Mouse (Mus musculus): ENCODE measurements around the gene Mark4. TPM values are rescaled to one million over a fixed set of nuclear protein-coding genes. Genes with fewer than 3 reads are reported as not detected.

The Mark4 gene
- polyA plus RNA-seq, 1 experiment from 2014 or later = 7.6 TPM

DNA sequence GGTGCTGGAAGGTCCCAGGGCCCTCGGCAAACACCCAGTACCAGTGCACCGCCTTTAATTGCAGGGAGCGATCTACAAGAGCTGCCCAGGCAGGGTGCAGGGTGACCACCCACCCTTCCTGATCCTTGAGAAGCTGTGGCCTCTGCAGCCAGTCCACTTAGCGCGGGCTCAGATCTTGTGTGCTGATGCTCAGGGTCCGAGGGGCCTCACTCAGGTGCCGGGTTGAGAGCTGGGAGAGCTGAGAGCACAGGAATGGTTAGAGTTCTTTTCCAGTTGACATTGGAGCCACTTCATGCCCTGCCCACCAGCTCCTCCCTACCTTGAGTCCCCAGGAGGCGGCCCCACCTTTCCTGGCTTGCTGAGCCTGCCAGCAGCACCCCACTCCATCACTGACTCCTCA lies 64.1 kb downstream of the Mark4 start:
- Histone ChIP-seq H3K9me3 (replicated peaks) (no peaks in the 10 kb centered on the region), H3K27ac (no peak overlapping the region), H3K4me2 (no peak overlapping the region), H3K9ac (no peak overlapping the region), H3K27me3 (peaks cover 4% of the 10 kb centered on the region; the same call in 1 of the 2 replicates), H3K4me3 (no peak overlapping the region), H3K4me1 (replicated peaks) (peaks cover 4% of the 10 kb centered on the region), H3K36me3 (peaks cover 56% of the 10 kb centered on the region)
- WGBS = 86% methylated on average over 8 of the region's 8 CpGs
- no peak for ATAC-seq (replicated peaks; ENCODE audit: insufficient number of reproducible peaks, insufficient read depth, low FRiP score, low read depth)

DNA sequence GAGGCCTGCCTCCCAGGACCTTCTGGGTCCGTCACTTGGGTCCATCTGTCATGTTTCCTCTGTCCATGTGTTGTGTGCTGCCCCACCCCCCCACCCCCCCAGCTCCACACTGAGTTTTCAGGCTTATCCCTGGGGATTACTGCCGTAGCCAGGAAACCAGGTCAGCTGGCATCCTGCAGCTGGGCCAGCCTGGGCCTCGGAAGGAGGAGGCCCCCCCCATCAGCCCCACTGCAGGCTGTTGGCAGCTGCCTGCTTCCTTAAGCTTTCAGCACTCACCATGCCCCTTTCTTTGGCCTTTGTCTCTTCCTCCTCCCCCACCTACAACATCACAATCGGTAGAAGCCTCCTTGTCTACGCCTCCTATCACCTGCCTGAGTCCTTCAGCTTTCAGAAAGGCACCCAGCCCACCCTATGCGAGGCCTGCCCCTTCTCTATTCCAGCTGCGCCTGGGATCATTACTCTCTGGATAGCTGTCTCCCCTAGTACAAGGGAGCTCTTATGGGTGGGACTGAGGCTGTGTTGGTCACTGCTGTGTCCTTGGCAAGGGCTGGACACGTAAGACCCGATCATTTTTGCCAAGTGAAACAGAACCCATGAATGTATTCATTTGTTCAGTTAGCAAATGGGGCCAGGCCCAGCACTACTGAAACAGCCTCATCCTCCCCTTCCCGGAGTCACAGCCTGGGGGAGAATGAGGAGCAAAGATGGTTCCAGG lies 69.8 kb downstream of the Mark4 start:
- no peak overlapping the region for H3K4me3 ChIP-seq
- H3K27me3 ChIP-seq = no peaks in the 10 kb centered on the region
- H3K27ac ChIP-seq = no peak overlapping the region
- H3K4me1 ChIP-seq (replicated peaks) = no peaks in the 10 kb centered on the region
- H3K9ac ChIP-seq = no peak overlapping the region
- no peak for ATAC-seq (replicated peaks; ENCODE audit: insufficient number of reproducible peaks, insufficient read depth, low FRiP score, low read depth)
- WGBS = 70% methylated on average over 10 of the region's 10 CpGs
- peaks cover 86% of the 10 kb centered on the region for H3K36me3 ChIP-seq
- no peaks in the 10 kb centered on the region for H3K9me3 ChIP-seq (replicated peaks)
- H3K4me2 ChIP-seq = no peak overlapping the region

GRCm38 (mm10) chr7:19383708-19384107 lies 74.9 kb downstream of the Mark4 start:
- Histone ChIP-seq H3K36me3 (peaks cover 43% of the 10 kb centered on the region; the same call in 1 of the 2 replicates), H3K4me2 (no peak overlapping the region)
- 86% methylated on average over 9 of the region's 9 CpGs for WGBS

GRCm38 (mm10) chr7:19382166-19382541 lies 76.5 kb downstream of the Mark4 start:
- peak overlapping the region; percentile 84 for H3K4me3 ChIP-seq
- H3K9me3 ChIP-seq (replicated peaks) = no peaks in the 10 kb centered on the region
- ATAC-seq (replicated peaks; ENCODE audit: insufficient number of reproducible peaks, insufficient read depth, low FRiP score, low read depth) = peak; percentile 47
- H3K4me1 ChIP-seq (replicated peaks) = peaks cover 24% of the 10 kb centered on the region
- peak overlapping the region; percentile 80 for H3K4me2 ChIP-seq
- under 1% methylated on average over 37 of the region's 37 CpGs for WGBS
- H3K36me3 ChIP-seq = peaks cover 42% of the 10 kb centered on the region; the same call in 1 of the 2 replicates
- peak overlapping the region; percentile 54 for H3K27ac ChIP-seq
- H3K9ac ChIP-seq = peak overlapping the region; percentile 85
- H3K27me3 ChIP-seq = no peaks in the 10 kb centered on the region

More at GRCm38 (mm10) chr7:19383708-19384107, 74.9 kb downstream of the Mark4 start:
- Histone ChIP-seq H3K9ac (no peak overlapping the region), H3K27me3 (no peaks in the 10 kb centered on the region), H3K27ac (no peak overlapping the region), H3K9me3 (replicated peaks) (no peaks in the 10 kb centered on the region), H3K4me3 (no peak overlapping the region), H3K4me1 (replicated peaks) (peaks cover 15% of the 10 kb centered on the region)
- ATAC-seq (replicated peaks; ENCODE audit: insufficient number of reproducible peaks, insufficient read depth, low FRiP score, low read depth) = no peak

DNA sequence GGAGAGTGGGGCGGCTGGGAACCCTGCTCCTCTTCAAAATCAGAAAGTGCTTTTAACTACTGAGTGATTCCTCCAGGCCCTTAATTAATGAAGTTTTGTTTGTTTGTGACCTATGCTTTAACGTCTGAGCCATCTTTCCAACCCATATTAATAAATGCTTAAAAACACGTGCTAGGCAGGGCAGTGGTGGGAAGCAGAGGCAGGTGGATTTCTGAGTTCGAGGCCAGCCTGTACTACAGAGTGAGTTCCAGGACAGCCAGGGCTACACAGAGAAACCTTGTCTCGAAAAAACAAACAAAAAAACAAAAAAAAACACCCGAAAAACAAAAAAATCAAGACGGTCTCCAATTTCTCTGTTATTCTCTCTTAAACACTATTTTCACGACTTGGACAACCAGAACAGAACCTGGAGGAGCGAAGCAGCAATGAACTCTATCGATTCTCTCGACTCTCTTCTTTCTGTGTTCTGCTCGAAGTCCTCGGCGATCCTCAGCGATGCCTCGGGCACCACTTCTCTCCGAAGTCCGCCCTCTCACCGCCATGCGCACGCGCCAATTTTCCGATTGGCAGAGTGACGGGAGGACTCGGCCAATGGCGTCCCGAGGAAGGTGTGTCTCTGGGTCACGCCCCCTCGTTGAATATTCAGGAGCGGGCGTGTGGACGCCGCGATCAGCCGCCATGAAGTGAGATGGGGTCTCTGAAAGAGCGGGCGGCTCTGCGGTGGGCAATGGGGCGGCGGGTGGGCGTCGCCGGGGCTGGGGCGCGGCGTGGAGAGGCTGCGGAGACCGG lies 77.0 kb downstream of the Mark4 start, which contains the start of gene Ercc2:
Ercc2 (plus strand) TSS at position 634 of the 789 bp plus-strand sequence.
- Histone ChIP-seq H3K4me3 (peak within 1 kb of the TSS; percentile 84), H3K4me1 (replicated peaks) (peaks cover 24% of the 10 kb centered on the region), H3K9ac (peak within 1 kb of the TSS; percentile 85), H3K27me3 (no peaks in the 10 kb centered on the region), H3K4me2 (peak within 1 kb of the TSS; percentile 80), H3K9me3 (replicated peaks) (no peaks in the 10 kb centered on the region), H3K36me3 (peaks cover 42% of the 10 kb centered on the region; the same call in 1 of the 2 replicates), H3K27ac (peak within 1 kb of the TSS; percentile 54)
- ATAC-seq (replicated peaks; ENCODE audit: insufficient number of reproducible peaks, insufficient read depth, low FRiP score, low read depth) = peak; percentile 96
- 5% methylated on average over 48 of the region's 48 CpGs for WGBS

GRCm38 (mm10) chr7:19378049-19378448 lies 80.6 kb downstream of the Mark4 start:
- H3K27me3 ChIP-seq = no peaks in the 10 kb centered on the region
- 46% methylated on average over 8 of the region's 8 CpGs for WGBS
- H3K27ac ChIP-seq = 0 out of 2 replicates have a peak overlapping the region, but pooled peaks have one; percentile 22
- 0 out of 2 replicates have a peak overlapping the region, but pooled peaks have one; percentile 15 for H3K9ac ChIP-seq
- peaks cover 16% of the 10 kb centered on the region for H3K4me1 ChIP-seq (replicated peaks)
- no peak overlapping the region for H3K4me3 ChIP-seq
- ATAC-seq (replicated peaks; ENCODE audit: insufficient number of reproducible peaks, insufficient read depth, low FRiP score, low read depth) = no peak
- no peak overlapping the region for H3K4me2 ChIP-seq
- H3K9me3 ChIP-seq (replicated peaks) = no peaks in the 10 kb centered on the region
- H3K36me3 ChIP-seq = peaks cover 39% of the 10 kb centered on the region; the same call in 1 of the 2 replicates

DNA sequence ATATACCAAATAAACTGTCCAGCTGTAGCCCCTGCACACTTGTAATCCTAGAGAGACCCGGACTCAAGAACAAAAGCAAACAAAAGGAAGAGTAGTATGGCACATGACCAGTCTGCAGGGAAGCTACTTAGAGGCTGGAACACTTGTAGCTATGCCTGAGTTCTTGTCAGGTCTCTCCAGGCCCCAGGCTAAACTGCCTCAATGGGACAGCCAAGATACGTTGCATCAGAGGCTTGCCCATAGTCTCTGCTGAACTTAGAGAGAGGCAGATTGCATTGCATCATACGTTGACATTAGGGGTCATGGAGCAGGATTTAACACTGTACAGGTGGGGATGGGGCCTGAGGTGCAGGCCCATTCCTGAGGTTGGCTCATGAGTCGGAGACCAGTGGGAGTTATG lies 82.6 kb downstream of the Mark4 start:
- no peak overlapping the region for H3K4me2 ChIP-seq
- H3K9me3 ChIP-seq (replicated peaks) = no peaks in the 10 kb centered on the region
- peaks cover 8% of the 10 kb centered on the region for H3K4me1 ChIP-seq (replicated peaks)
- WGBS = 90% methylated on average over 4 of the region's 4 CpGs
- H3K4me3 ChIP-seq = no peak overlapping the region
- no peak overlapping the region for H3K27ac ChIP-seq
- H3K36me3 ChIP-seq = peaks cover 40% of the 10 kb centered on the region; the same call in 1 of the 2 replicates
- H3K27me3 ChIP-seq = no peaks in the 10 kb centered on the region
- H3K9ac ChIP-seq = no peak overlapping the region
- ATAC-seq (replicated peaks; ENCODE audit: insufficient number of reproducible peaks, insufficient read depth, low FRiP score, low read depth) = no peak

GRCm38 (mm10) chr7:19375368-19375767 lies 83.3 kb downstream of the Mark4 start:
- H3K9ac ChIP-seq = no peak overlapping the region
- H3K27ac ChIP-seq = no peak overlapping the region
- H3K4me1 ChIP-seq (replicated peaks) = peaks cover 8% of the 10 kb centered on the region
- ATAC-seq (replicated peaks; ENCODE audit: insufficient number of reproducible peaks, insufficient read depth, low FRiP score, low read depth) = no peak
- no peaks in the 10 kb centered on the region for H3K9me3 ChIP-seq (replicated peaks)
- WGBS = 70% methylated on average over 18 of the region's 18 CpGs
- H3K27me3 ChIP-seq = no peaks in the 10 kb centered on the region
- no peak overlapping the region for H3K4me3 ChIP-seq
- peaks cover 46% of the 10 kb centered on the region for H3K36me3 ChIP-seq
- H3K4me2 ChIP-seq = no peak overlapping the region

MicroRNAs encoded within 50 kb of the gene (microRNA counts, 519-probe panel; counts per million panel counts)
- not detected for microRNA mmu-miR-343

Small RNAs within 50 kb of the gene (microRNA-seq; reads per million reads assigned to microRNA genes)
- gene Mir343 = not detected

Other genes with a start within 250 kb of the Mark4 start
- 2.1 and 2.2 TPM in 2 replicates for gene Gpr4, start 246.3 kb downstream of the Mark4 start, polyA plus RNA-seq (2015; fragmentation: Nextera tagmentation; extraction: Ambion mirVana)
- 33.8 and 37.9 TPM in 2 replicates for gene Opa3, start 230.5 kb downstream of the Mark4 start, polyA plus RNA-seq (2015; fragmentation: Nextera tagmentation; extraction: Ambion mirVana)
- gene Vasp, start 187.0 kb downstream of the Mark4 start, polyA plus RNA-seq (2015; fragmentation: Nextera tagmentation; extraction: Ambion mirVana) = 81.2 and 81.6 TPM in 2 replicates
- gene Ppm1n, start 178.8 kb downstream of the Mark4 start, polyA plus RNA-seq (2015; fragmentation: Nextera tagmentation; extraction: Ambion mirVana) = 0.11 and 0.16 TPM in 2 replicates
- 27.2 TPM in 2 replicates for gene Rtn2, start 176.2 kb downstream of the Mark4 start, polyA plus RNA-seq (2015; fragmentation: Nextera tagmentation; extraction: Ambion mirVana)
- gene Fosb, start 148.8 kb downstream of the Mark4 start, polyA plus RNA-seq (2015; fragmentation: Nextera tagmentation; extraction: Ambion mirVana) = 0.20 and 0.47 TPM in 2 replicates
- gene Ercc1, start 114.0 kb downstream of the Mark4 start, polyA plus RNA-seq (2015; fragmentation: Nextera tagmentation; extraction: Ambion mirVana) = 59.8 and 60.3 TPM in 2 replicates
- gene Cd3eap, start 99.3 kb downstream of the Mark4 start, polyA plus RNA-seq (2015; fragmentation: Nextera tagmentation; extraction: Ambion mirVana) = 13.6 and 15.5 TPM in 2 replicates
- gene Ppp1r13l, start 99.1 kb downstream of the Mark4 start, polyA plus RNA-seq (2015; fragmentation: Nextera tagmentation; extraction: Ambion mirVana) = 13.5 and 14.4 TPM in 2 replicates
- 8.9 and 11.3 TPM in 2 replicates for gene Ercc2, start 76.8 kb downstream of the Mark4 start, polyA plus RNA-seq (2015; fragmentation: Nextera tagmentation; extraction: Ambion mirVana)
- gene Klc3, start 54.7 kb downstream of the Mark4 start, polyA plus RNA-seq (2015; fragmentation: Nextera tagmentation; extraction: Ambion mirVana) = 3.0 and 4.3 TPM in 2 replicates
- gene Ckm, start 54.0 kb downstream of the Mark4 start, polyA plus RNA-seq (2015; fragmentation: Nextera tagmentation; extraction: Ambion mirVana) = 1,612 and 2,052 TPM in 2 replicates
- gene Exoc3l2, start 4.5 kb upstream of the Mark4 start, polyA plus RNA-seq (2015; fragmentation: Nextera tagmentation; extraction: Ambion mirVana) = 0.91 and 1.1 TPM in 2 replicates
- gene Bloc1s3, start 49.5 kb upstream of the Mark4 start, polyA plus RNA-seq (2015; fragmentation: Nextera tagmentation; extraction: Ambion mirVana) = 1.5 and 1.7 TPM in 2 replicates
- gene Trappc6a, start 49.6 kb upstream of the Mark4 start, polyA plus RNA-seq (2015; fragmentation: Nextera tagmentation; extraction: Ambion mirVana) = 73.2 and 81.2 TPM in 2 replicates
- not detected in 2 replicates for gene Nkpd1, start 59.0 kb upstream of the Mark4 start, polyA plus RNA-seq (2015; fragmentation: Nextera tagmentation; extraction: Ambion mirVana)
- 15.8 and 24.0 TPM in 2 replicates for gene Ppp1r37, start 104.3 kb upstream of the Mark4 start, polyA plus RNA-seq (2015; fragmentation: Nextera tagmentation; extraction: Ambion mirVana)
- gene Zfp296, start 118.5 kb upstream of the Mark4 start, polyA plus RNA-seq (2015; fragmentation: Nextera tagmentation; extraction: Ambion mirVana) = 0.38 and 0.42 TPM in 2 replicates
- gene Gemin7, start 118.8 kb upstream of the Mark4 start, polyA plus RNA-seq (2015; fragmentation: Nextera tagmentation; extraction: Ambion mirVana) = 111 and 131 TPM in 2 replicates
- 28.5 and 39.0 TPM in 2 replicates for gene Clasrp, start 145.7 kb upstream of the Mark4 start, polyA plus RNA-seq (2015; fragmentation: Nextera tagmentation; extraction: Ambion mirVana)
- 6.1 and 10.0 TPM in 2 replicates for gene Relb, start 170.6 kb upstream of the Mark4 start, polyA plus RNA-seq (2015; fragmentation: Nextera tagmentation; extraction: Ambion mirVana)
- 67.3 and 83.2 TPM in 2 replicates for gene Clptm1, start 206.2 kb upstream of the Mark4 start, polyA plus RNA-seq (2015; fragmentation: Nextera tagmentation; extraction: Ambion mirVana)
- 2.0 and 7.9 TPM in 2 replicates for gene Apoc2, start 219.1 kb upstream of the Mark4 start, polyA plus RNA-seq (2015; fragmentation: Nextera tagmentation; extraction: Ambion mirVana)
- 0.25 TPM in 1 of 2 replicates, not detected in the other for gene Gm44805, start 222.6 kb upstream of the Mark4 start, polyA plus RNA-seq (2015; fragmentation: Nextera tagmentation; extraction: Ambion mirVana)
- gene Apoc4, start 222.7 kb upstream of the Mark4 start, polyA plus RNA-seq (2015; fragmentation: Nextera tagmentation; extraction: Ambion mirVana) = 0.34 and 2.5 TPM in 2 replicates
- 12.3 and 17.0 TPM in 2 replicates for gene Apoc1, start 233.8 kb upstream of the Mark4 start, polyA plus RNA-seq (2015; fragmentation: Nextera tagmentation; extraction: Ambion mirVana)
- 596 and 739 TPM in 2 replicates for gene Apoe, start 240.4 kb upstream of the Mark4 start, polyA plus RNA-seq (2015; fragmentation: Nextera tagmentation; extraction: Ambion mirVana)

Data from heart, embryonic 15.5 days (tissue).